Mouse (Mus musculus): ENCODE results near the gene Abca12.

DNA sequence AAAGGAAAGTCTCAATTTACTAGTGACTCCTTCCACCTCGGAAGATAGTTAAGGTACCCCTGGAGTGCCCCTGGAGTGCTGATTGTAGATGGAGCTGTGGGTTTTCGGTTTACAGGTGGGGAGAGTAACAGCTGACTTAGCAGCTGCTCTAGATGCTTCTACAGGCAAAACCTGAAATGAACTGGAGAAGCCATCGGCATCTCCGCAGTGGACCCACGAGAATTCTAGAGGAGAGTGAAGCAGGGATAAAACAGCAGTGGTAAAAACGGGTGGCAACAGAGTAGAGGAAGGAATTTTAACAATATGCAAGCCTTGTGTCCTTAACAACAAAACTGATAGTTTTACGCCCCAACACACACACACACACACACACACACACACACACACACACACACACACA, 142.2 kb downstream of the Abca12 start:
- TF ChIP-seq CTCF (IDR thresholded peaks at IDR 0.05; ENCODE audit: low read depth, low read length) (no peak), POLR2A (IDR thresholded peaks at IDR 0.05; ENCODE audit: extremely low read depth, insufficient read depth, low read length) (no peak)
